Mouse (Mus musculus) midbrain, embryonic 11.5 days (tissue): ENCODE results near the gene Gm7073. TPM values are rescaled to one million over a fixed set of nuclear protein-coding genes. Genes with fewer than 3 reads are reported as not detected.

ENCODE experiments used
- ATAC-seq: fragments of 200-750 bp; cut with Nextera tagmentation; 2 replicates; pipeline ENCODE4 v1.8.0; 2017; ENCODE audit warnings: moderate TSS enrichment, moderate library complexity; ENCODE audit not compliant: low FRiP score
- DNase-seq: peaks from one replicate; pipeline ENCODE4 v3.0.0; 2015; ENCODE audit warnings: low spot score; ENCODE audit errors: missing footprints
- H3K27ac ChIP-seq: fragments of 300-500 bp; sonication (generic); 2 replicates; pipeline ENCODE4 v1.5.1; 2014; ENCODE audit warnings: low read depth, low read length
- H3K27me3 ChIP-seq: fragments of 300-500 bp; sonication (generic); 2 replicates; pipeline ENCODE4 v1.6.1; 2014; ENCODE audit warnings: mild to moderate bottlenecking, low read length, moderate library complexity, mixed read lengths; ENCODE audit not compliant: control insufficient read depth, insufficient read depth
- H3K36me3 ChIP-seq: fragments of 300-500 bp; sonication (generic); 2 replicates; pipeline ENCODE4 v1.6.1; 2014; ENCODE audit warnings: mild to moderate bottlenecking, low read length, moderate library complexity, mixed read lengths; ENCODE audit not compliant: control insufficient read depth, insufficient read depth
- H3K4me1 ChIP-seq: fragments of 300-500 bp; sonication (generic); 2 replicates; pipeline ENCODE4 v1.6.1; 2014; ENCODE audit warnings: low read length; ENCODE audit not compliant: control insufficient read depth, insufficient read depth
- H3K4me2 ChIP-seq: fragments of 300-500 bp; sonication (generic); 2 replicates; pipeline ENCODE4 v1.6.1; 2014; ENCODE audit warnings: mild to moderate bottlenecking, moderate library complexity
- H3K4me3 ChIP-seq: fragments of 300-500 bp; sonication (generic); 2 replicates; pipeline ENCODE4 v1.5.1; 2014; ENCODE audit warnings: low read depth, low read length
- H3K9ac ChIP-seq: fragments of 300-500 bp; sonication (generic); 2 replicates; pipeline ENCODE4 v1.6.1; 2014; ENCODE audit warnings: low read length
- H3K9me3 ChIP-seq: fragments of 300-500 bp; sonication (generic); 2 replicates; pipeline ENCODE4 v1.6.1; 2016; ENCODE audit warnings: low read length; ENCODE audit not compliant: control insufficient read depth
- WGBS: fragments of 180-500 bp; shearing (Covaris S2); extraction: QIAGEN DNeasy Blood & Tissue Kit; methylation state at CpG from one replicate; pipeline ENCODE4 v1.1.7; 2014; 5-methylcytosine and 5-hydroxymethylcytosine counted together
- polyA plus RNA-seq: library from polyadenylated mRNA; unstranded; fragments of >200 nt; fragmentation: Nextera tagmentation; extraction: Ambion mirVana; gene quantifications from 2 replicates; pipeline ENCODE4 v1.2.1, GENCODE M21; 2014

Gm7073 gene
- not detected in 2 replicates for polyA plus RNA-seq

DNA sequence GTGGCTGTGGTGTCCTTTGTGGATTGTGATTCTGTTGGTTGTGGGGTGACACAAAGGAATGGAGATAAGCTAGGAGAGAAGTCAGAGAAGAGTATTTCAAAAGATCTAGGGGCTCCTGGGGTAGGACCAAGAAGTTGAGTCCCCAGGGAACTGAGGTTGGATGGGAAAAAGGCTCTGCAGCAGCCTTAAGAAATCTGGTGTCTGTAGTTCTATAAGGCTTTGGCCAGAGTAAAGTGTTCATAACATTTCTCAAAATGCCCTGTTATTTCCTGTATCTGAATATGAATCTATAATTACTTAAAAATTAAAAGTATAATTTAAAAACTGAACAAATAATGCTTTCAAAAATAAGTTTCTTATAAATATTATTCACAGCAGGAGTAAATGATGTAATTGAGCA is at the start of gene Gm7073:
Gene Gm7073 (minus strand): TSS at position 101 of the 400 bp plus-strand sequence.
- no peak for ATAC-seq
- Histone ChIP-seq H3K4me3 (no peak within 1 kb of the TSS), H3K27me3 (no peaks in the 10 kb centered on the region), H3K9me3 (no peaks in the 10 kb centered on the region), H3K4me1 (no peaks in the 10 kb centered on the region), H3K27ac (no peak within 1 kb of the TSS), H3K9ac (no peak within 1 kb of the TSS), H3K36me3 (no peaks in the 10 kb centered on the region), H3K4me2 (no peak within 1 kb of the TSS)
- no peak for DNase-seq

DNA sequence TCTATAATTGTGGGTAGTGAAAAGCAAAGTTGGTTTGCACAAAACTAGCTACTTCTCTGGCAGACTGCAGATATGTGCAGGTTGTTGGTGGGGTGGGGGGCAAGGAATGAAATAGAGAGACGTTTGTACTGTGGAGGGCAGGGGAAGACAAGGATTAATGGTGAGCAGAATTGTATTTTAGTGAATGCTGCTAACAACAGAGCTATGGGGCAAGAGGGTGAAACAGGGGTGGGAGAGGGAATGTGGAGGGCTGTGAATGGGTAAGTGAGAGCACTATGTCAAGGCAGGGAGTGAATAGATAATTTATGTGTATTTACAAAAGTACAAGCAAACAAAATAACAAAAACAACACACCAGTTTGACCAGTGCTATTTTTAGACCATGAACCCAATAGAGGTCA is 31.5 kb upstream of the Gm7073 start:
- DNase-seq (no peak), ATAC-seq (peak; percentile 76)
- no peak overlapping the region for H3K27ac ChIP-seq

GRCm38 (mm10) chrX:60569047-60569446 is 30.0 kb upstream of the Gm7073 start:
- DNase-seq (no peak), ATAC-seq (peak; percentile 68; the same call in 1 of the 2 replicates)
- H3K4me2 ChIP-seq, result no peak overlapping the region
- H3K9me3 ChIP-seq, result no peaks in the 10 kb centered on the region
- H3K9ac ChIP-seq, result no peak overlapping the region
- no peaks in the 10 kb centered on the region for H3K4me1 ChIP-seq
- H3K27me3 ChIP-seq, result no peaks in the 10 kb centered on the region
- no peak overlapping the region for H3K4me3 ChIP-seq
- H3K36me3 ChIP-seq, result no peaks in the 10 kb centered on the region
- H3K27ac ChIP-seq, result no peak overlapping the region

More for the DNA sequence above, 31.5 kb upstream of the Gm7073 start:
- no peaks in the 10 kb centered on the region for H3K36me3 ChIP-seq
- WGBS, result 17% methylated on average over 1 of the region's 1 CpGs
- no peak overlapping the region for H3K9ac ChIP-seq
- no peaks in the 10 kb centered on the region for H3K9me3 ChIP-seq
- no peak overlapping the region for H3K4me3 ChIP-seq
- no peak overlapping the region for H3K4me2 ChIP-seq
- H3K4me1 ChIP-seq, result no peaks in the 10 kb centered on the region
- no peaks in the 10 kb centered on the region for H3K27me3 ChIP-seq

- no peak overlapping the region for H3K27ac ChIP-seq
These were observed 16.2 kb upstream of the Gm7073 start for GRCm38 (mm10) chrX:60555242-60555641.

DNA sequence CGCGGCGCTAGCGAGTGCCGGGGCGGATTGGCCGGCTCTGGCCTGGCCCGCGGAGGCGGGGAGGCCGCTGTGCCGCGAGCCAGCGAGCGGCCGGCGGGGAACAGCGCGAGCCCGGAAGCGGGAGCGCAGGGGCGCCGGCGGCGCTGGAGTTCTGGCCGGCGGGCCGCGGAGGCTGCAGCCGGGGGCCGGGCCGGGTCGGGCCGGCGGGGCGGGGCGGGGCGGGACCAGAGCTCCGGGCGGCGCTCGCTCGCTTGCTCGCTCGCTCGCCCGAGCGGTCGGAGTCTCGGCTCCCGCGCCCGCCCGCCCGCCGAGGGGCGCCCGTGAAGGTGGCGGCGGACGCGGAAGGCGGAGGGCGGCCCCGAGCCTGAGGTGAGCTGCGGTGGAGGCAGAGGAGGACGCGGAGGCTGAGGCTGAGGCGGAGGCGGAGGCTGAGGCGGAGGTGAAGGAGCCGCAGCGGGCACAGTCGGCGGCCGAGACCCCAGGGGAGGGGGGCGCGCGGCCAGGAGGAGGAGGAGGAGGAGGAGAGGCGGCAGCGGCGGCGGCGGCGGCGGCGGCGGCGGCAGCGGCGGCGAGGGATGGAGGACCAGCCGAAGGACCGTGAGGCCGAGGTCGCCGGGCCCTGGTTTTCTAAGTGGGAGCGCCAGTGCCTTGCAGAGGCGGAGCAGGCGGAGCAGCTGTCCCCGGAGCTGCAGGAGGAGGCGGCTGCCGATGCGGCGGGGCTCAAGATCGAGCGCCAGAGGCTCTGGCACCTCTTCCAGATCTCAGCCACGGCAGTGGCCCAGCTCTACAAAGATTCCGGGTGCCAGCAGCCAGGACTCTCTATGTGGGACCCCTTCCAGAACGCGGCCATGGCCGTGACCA is 8.6 kb upstream of the Gm7073 start:
- H3K27me3 ChIP-seq, result no peaks in the 10 kb centered on the region
- peaks cover 4% of the 10 kb centered on the region for H3K4me1 ChIP-seq
- 15% methylated on average over 45 of the region's 113 CpGs for WGBS
- no peaks in the 10 kb centered on the region for H3K9me3 ChIP-seq
- H3K36me3 ChIP-seq, result no peaks in the 10 kb centered on the region
- H3K4me2 ChIP-seq, result peak overlapping the region; percentile 50
- peak overlapping the region; percentile 82 for H3K27ac ChIP-seq
- ATAC-seq (peak; percentile 85), DNase-seq (peak; percentile 92)
- peak overlapping the region; percentile 75 for H3K9ac ChIP-seq
- peak overlapping the region; percentile 51 for H3K4me3 ChIP-seq

More at GRCm38 (mm10) chrX:60555242-60555641, 16.2 kb upstream of the Gm7073 start:
- no peak for DNase-seq
- no peaks in the 10 kb centered on the region for H3K9me3 ChIP-seq
- no peak overlapping the region for H3K9ac ChIP-seq
- peak; percentile 61; the same call in 1 of the 2 replicates for ATAC-seq
- 0 out of 2 replicates have a peak, but pooled peaks cover 3% of the 10 kb centered on the region for H3K4me1 ChIP-seq
- no peak overlapping the region for H3K4me2 ChIP-seq
- no peaks in the 10 kb centered on the region for H3K36me3 ChIP-seq
- H3K27me3 ChIP-seq, result no peaks in the 10 kb centered on the region
- H3K4me3 ChIP-seq, result no peak overlapping the region
- WGBS, result 25% methylated on average over 4 of the region's 4 CpGs

- DNase-seq (peak; percentile 92), ATAC-seq (peak; percentile 33)
- no peaks in the 10 kb centered on the region for H3K9me3 ChIP-seq
- peak overlapping the region; percentile 51 for H3K4me3 ChIP-seq
- peak overlapping the region; percentile 82 for H3K27ac ChIP-seq
- peak overlapping the region; percentile 50 for H3K4me2 ChIP-seq
- 26% methylated on average over 16 of the region's 16 CpGs for WGBS
- H3K9ac ChIP-seq, result peak overlapping the region; percentile 75
- no peaks in the 10 kb centered on the region for H3K36me3 ChIP-seq
- H3K4me1 ChIP-seq, result peaks cover 4% of the 10 kb centered on the region
- H3K27me3 ChIP-seq, result no peaks in the 10 kb centered on the region
These were observed 8.0 kb upstream of the Gm7073 start for GRCm38 (mm10) chrX:60547098-60547443.

GRCm38 (mm10) chrX:60545906-60546305 is 6.9 kb upstream of the Gm7073 start:
- Histone ChIP-seq H3K9me3 (no peaks in the 10 kb centered on the region), H3K4me1 (peaks cover 4% of the 10 kb centered on the region), H3K9ac (no peak overlapping the region), H3K4me2 (no peak overlapping the region), H3K27ac (no peak overlapping the region), H3K27me3 (no peaks in the 10 kb centered on the region), H3K4me3 (no peak overlapping the region), H3K36me3 (no peaks in the 10 kb centered on the region)
- WGBS, result 21% methylated on average over 3 of the region's 3 CpGs
- DNase-seq, result no peak
- no peak for ATAC-seq

GRCm38 (mm10) chrX:60545444-60545843 is 6.4 kb upstream of the Gm7073 start:
- Histone ChIP-seq H3K4me1 (peaks cover 4% of the 10 kb centered on the region), H3K9me3 (no peaks in the 10 kb centered on the region), H3K27me3 (no peaks in the 10 kb centered on the region), H3K9ac (no peak overlapping the region), H3K27ac (no peak overlapping the region), H3K4me2 (no peak overlapping the region), H3K36me3 (no peaks in the 10 kb centered on the region), H3K4me3 (no peak overlapping the region)
- DNase-seq (no peak), ATAC-seq (no peak)
- WGBS, result 15% methylated on average over 1 of the region's 1 CpGs

GRCm38 (mm10) chrX:60544098-60544497 is 5.0 kb upstream of the Gm7073 start:
- 32% methylated on average over 4 of the region's 4 CpGs for WGBS
- DNase-seq, result no peak

More at GRCm38 (mm10) chrX:60544098-60544497, 5.0 kb upstream of the Gm7073 start:
- H3K4me2 ChIP-seq, result no peak overlapping the region
- H3K27me3 ChIP-seq, result no peaks in the 10 kb centered on the region
- ATAC-seq, result peak; percentile 69
- H3K27ac ChIP-seq, result no peak overlapping the region
- H3K9ac ChIP-seq, result no peak overlapping the region
- H3K36me3 ChIP-seq, result no peaks in the 10 kb centered on the region
- H3K4me3 ChIP-seq, result no peak overlapping the region
- no peaks in the 10 kb centered on the region for H3K9me3 ChIP-seq
- peaks cover 4% of the 10 kb centered on the region for H3K4me1 ChIP-seq
